Mouse (Mus musculus) thymus, adult 2 months (tissue): Measurements from ENCODE around the gene Itprip.

ENCODE experiments used
- CTCF ChIP-seq: fragments of 200-500 bp; IDR thresholded peaks from 2 replicates; pipeline ENCODE4 v1.5.1; 2012; ENCODE audit warnings: mild to moderate bottlenecking, control low read depth, low read length, moderate library complexity, borderline replicate concordance; ENCODE audit not compliant: control insufficient read depth, poor library complexity, insufficient read depth; ENCODE audit errors: extremely low read depth
- POLR2A ChIP-seq: fragments of 200-500 bp; IDR thresholded peaks from 2 replicates; pipeline ENCODE4 v1.6.1; 2012; ENCODE audit warnings: mild to moderate bottlenecking, low read length, control low read depth, moderate library complexity; ENCODE audit not compliant: control insufficient read depth, poor library complexity, insufficient read depth; ENCODE audit errors: extremely low read depth

DNA sequence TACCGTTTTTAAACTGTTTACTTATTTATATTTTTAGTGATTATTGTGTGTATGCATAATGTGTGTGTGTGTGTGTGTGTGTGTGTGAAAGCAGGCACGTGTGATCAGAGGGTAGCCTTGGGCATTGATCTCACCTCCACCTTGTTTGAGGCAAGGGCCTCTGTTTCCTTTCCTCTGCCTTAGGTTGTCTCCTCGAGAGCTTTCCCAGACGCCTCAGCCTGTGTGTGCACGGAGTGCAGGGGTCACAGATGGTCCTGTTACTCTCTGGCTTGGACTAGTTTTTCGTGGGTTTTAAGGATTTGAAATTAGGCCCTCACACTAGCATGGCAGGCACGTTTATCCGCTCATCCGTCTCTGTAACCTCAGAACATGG, 36.2 kb downstream of the Itprip start:
- TF ChIP-seq CTCF (no peak), POLR2A (no peak)
